Mouse (Mus musculus) CH12.LX (cell line): ENCODE measurements around the gene Nwd1.

Experiments
- CTCF ChIP-seq, 2 experiments: IDR thresholded peaks in 1 of 2; conservative IDR thresholded peaks in 1 of 2; 2 replicates each; pipeline ENCODE4 v1.5.1; 2011 to 2012; ENCODE audit warnings: low read depth in 2 of 2, low read length in 2 of 2, improper control_type of control experiment in 1 of 2, inconsistent platforms in 1 of 2, mild to moderate bottlenecking in 1 of 2, moderate library complexity in 1 of 2
- JUND ChIP-seq: conservative IDR thresholded peaks from 2 replicates; pipeline ENCODE4 v1.6.1; 2011; ENCODE audit warnings: low read depth, low read length, improper control_type of control experiment

GRCm38 (mm10) chr8:72672802-72673201 lies 26.3 kb downstream of the Nwd1 start:
- TF ChIP-seq CTCF (conservative IDR thresholded peaks at IDR 0.05 in 1 of 2, IDR thresholded peaks at IDR 0.05 in 1 of 2; ENCODE audit: low read depth in 2 of 2, low read length in 2 of 2) (peak in 1 of 2 experiments; percentile 58; a peak in 2 of 4 replicates), JUND (no peak)
